ENCODE assay signal across 8 mouse cellular contexts in the genomic region with DNA sequence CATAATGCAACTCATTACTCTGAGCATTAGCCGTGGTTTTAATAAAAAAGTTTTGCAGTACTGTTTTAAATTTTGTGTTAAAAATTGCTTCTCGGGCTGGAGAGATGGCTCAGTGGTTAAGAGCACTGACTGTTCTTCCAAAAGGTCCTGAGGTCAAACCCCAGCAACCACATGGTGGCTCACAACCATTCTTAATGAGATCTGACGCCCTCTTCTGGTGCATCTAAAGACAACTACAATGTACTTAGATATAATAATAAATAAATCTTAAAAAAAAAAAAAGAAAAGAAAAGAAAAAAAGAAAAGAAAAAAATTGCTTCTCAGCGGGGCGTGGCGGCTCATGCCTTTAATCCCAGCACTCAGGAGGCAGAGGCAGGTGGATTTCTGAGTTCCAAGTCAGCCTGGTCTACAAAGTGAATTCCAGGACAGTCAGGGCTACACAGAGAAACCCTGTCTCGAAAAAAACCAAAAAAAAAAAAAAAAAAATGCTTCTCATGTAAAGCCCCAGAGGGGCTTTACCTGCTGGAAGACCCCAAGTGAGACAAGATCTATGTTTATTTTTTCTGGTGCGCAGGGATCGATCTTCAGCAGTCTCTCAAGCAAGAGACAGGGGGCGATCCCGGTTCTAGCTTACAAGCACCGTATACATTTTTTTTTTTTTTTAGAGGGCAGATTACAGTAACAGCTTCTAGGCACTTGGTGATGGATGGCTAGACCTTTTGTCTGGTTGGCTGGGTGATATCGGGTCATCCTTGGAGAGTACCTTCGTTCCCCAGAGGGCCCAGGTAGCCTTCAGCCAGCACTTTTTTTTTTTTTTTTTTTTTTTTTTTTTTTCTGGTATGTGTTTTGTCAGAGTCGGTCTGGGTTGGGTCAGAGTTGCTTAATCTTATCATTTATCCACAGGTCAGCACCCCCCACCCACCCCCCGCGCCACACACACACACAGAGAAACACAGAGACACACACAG. TPM values are rescaled to one million over a fixed set of nuclear protein-coding genes. Genes with fewer than 3 reads are reported as not detected.
DNase-seq lines count a peak whose midpoint lies in the region; ATAC-seq lines count a peak whose summit lies in the region.

No protein-coding gene starts in this region.

- H3K27me3 ChIP-seq in midbrain, embryonic 10.5 days (ENCODE audit: low read depth, poor library complexity, severe bottlenecking), result no peaks in the 10 kb centered on the region
- no peaks in the 10 kb centered on the region for H3K27me3 ChIP-seq in stomach, embryonic 15.5 days (replicated peaks)

- intact Hi-C loops in heart, postnatal 10 days (cut with DNase I), result loop anchor here (2.0 to 5.0 kb wide), 2 partner anchors 68 to 82 kb away; a partner anchor contains a TSS
- intact Hi-C loops in left cerebral cortex, postnatal 25 days (cut with DNase I), result loop anchor here (2.0 to 5.0 kb wide), 2 partner anchors 68 to 162 kb away; a partner anchor contains a TSS

- DNase-seq in embryo, embryonic 10 days (ENCODE audit: low spot score), result peak; percentile 51
- no peak for DNase-seq in embryo, embryonic 9.5 days (ENCODE audit: extremely low spot score)
- peak; percentile 60 for DNase-seq in MN1 (ENCODE audit: low spot score)
- DNase-seq in embryo, embryonic 10.5 days (ENCODE audit: low spot score), result peak; percentile 70
- DNase-seq in heart, postnatal 10 days, result peak; percentile 25 to 41
- DNase-seq in left cerebral cortex, postnatal 25 days (ENCODE audit: low spot score in 2 of 2), result peak; percentile 6 to 32
- DNase-seq in midbrain, embryonic 10.5 days (ENCODE audit: low spot score), result peak; percentile 51

- peak overlapping the region; percentile 63 for H3K4me2 ChIP-seq in stomach, embryonic 15.5 days

- H3K36me3 ChIP-seq in midbrain, embryonic 10.5 days, result 0 out of 2 replicates have a peak, but pooled peaks cover 3% of the 10 kb centered on the region
- H3K36me3 ChIP-seq in stomach, embryonic 15.5 days, result peaks cover 3% of the 10 kb centered on the region; the same call in 1 of the 2 replicates

- ATAC-seq in stomach, embryonic 15.5 days (ENCODE audit: insufficient read depth, low FRiP score, low read depth), result peak; percentile 16; the same call in 1 of the 2 replicates

- no peaks in the 10 kb centered on the region for H3K9me3 ChIP-seq in midbrain, embryonic 10.5 days (replicated peaks)
- H3K9me3 ChIP-seq in stomach, embryonic 15.5 days, result no peaks in the 10 kb centered on the region

- 24% methylated on average over 17 of the region's 17 CpGs for WGBS in midbrain, embryonic 10.5 days
- 24% methylated on average over 17 of the region's 17 CpGs for WGBS in stomach, embryonic 15.5 days

- H3K4me1 ChIP-seq in midbrain, embryonic 10.5 days, result peaks cover 6% of the 10 kb centered on the region
- H3K4me1 ChIP-seq in stomach, embryonic 15.5 days, result no peaks in the 10 kb centered on the region

- H3K4me3 ChIP-seq in midbrain, embryonic 10.5 days, result peak overlapping the region; percentile 86
- H3K4me3 ChIP-seq in stomach, embryonic 15.5 days (replicated peaks), result peak overlapping the region; percentile 83

- peak overlapping the region; percentile 96 for H3K27ac ChIP-seq in midbrain, embryonic 10.5 days (replicated peaks)
- H3K27ac ChIP-seq in stomach, embryonic 15.5 days, result peak overlapping the region; percentile 97; the same call in 1 of the 2 replicates

- no peak overlapping the region for H3K9ac ChIP-seq in stomach, embryonic 15.5 days

RNA-seq across cellular contexts. Expression of a gene that starts 0.7 kb away (rescaled TPM):
- 10 to 100 TPM; 26.9 to 35.2 TPM for total RNA-seq in heart, postnatal 10 days (2021)
- total RNA-seq in left cerebral cortex, postnatal 25 days (2021), result 10 to 100 TPM; 18.4 to 22.4 TPM
- 10.4 and 11.6 TPM in 2 replicates for polyA plus RNA-seq in midbrain, embryonic 10.5 days (2016; fragmentation: Nextera tagmentation; extraction: Ambion mirVana)
- 31.1 and 33.5 TPM in 2 replicates for polyA plus RNA-seq in stomach, embryonic 15.5 days (2015; fragmentation: Nextera tagmentation; extraction: Ambion mirVana)

RNA-seq across cellular contexts. Expression of a gene that starts 34.9 kb away (rescaled TPM):
- total RNA-seq in heart, postnatal 10 days (2021), result 1 to 10 TPM in 1 of 2 experiments, under 1 TPM in 1; 0.97 to 1.2 TPM
- 1 to 10 TPM; 3.4 to 4.2 TPM for total RNA-seq in left cerebral cortex, postnatal 25 days (2021)
- 5.7 and 6.8 TPM in 2 replicates for polyA plus RNA-seq in midbrain, embryonic 10.5 days (2016; fragmentation: Nextera tagmentation; extraction: Ambion mirVana)
- polyA plus RNA-seq in stomach, embryonic 15.5 days (2015; fragmentation: Nextera tagmentation; extraction: Ambion mirVana), result 3.9 and 4.4 TPM in 2 replicates

RNA-seq across cellular contexts. Expression of a gene that starts 36.9 kb away (rescaled TPM):
- total RNA-seq in heart, postnatal 10 days (2021), result under 1 TPM; 0.17 to 0.20 TPM
- total RNA-seq in left cerebral cortex, postnatal 25 days (2021), result not detected
- 0.25 TPM in 2 replicates for polyA plus RNA-seq in midbrain, embryonic 10.5 days (2016; fragmentation: Nextera tagmentation; extraction: Ambion mirVana)
- 1.7 and 1.9 TPM in 2 replicates for polyA plus RNA-seq in stomach, embryonic 15.5 days (2015; fragmentation: Nextera tagmentation; extraction: Ambion mirVana)
